Mouse (Mus musculus) thymus, postnatal 10 days (tissue): ENCODE measurements around the gene Gm39566.
"Not testable (repeated sequence)": the region's sequence is repeated elsewhere in the genome, so short reads cannot be mapped to it uniquely, and the experiment has no call there.

Source experiments
- DNase-seq, 2 experiments: peaks; one replicate each; pipeline ENCODE4 v3.0.0; 2021; ENCODE audit warnings: low spot score in 2 of 2

Gene Gm39566

DNA sequence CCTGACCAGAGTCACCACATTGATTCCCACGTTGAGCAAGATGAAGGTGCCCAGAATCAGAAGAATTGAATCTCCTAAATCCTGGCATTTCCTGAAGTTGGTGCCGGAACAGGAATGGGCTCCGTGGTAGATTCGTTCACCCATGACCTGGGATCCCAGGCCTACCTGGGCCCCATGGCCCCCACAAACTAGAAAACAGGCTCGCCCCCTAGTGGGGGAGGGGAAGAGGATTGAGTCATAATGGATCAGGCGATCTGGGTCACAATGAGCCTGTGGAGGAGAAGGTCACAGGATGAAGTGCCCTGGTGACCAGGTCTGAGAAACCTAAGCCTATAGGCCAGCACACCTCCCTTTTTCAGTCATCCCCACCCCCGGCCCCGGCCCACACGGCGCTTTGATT is at the start of gene Gm39566:
Gm39566 (minus strand) TSS at position 144 of the 400 bp plus-strand sequence.
- DNase-seq, result peak in 1 of 2 experiments; percentile 37

- no peak for DNase-seq
These were observed 49.2 kb upstream of the Gm39566 start for GRCm38 (mm10) chr11:69864138-69864860.

GRCm38 (mm10) chr11:69863729-69864128 is 48.6 kb upstream of the Gm39566 start:
- not testable (repeated sequence) for DNase-seq

GRCm38 (mm10) chr11:69858113-69858998 is 43.3 kb upstream of the Gm39566 start, which contains the start of gene Tnk1:
Tnk1 (minus strand) TSS chr11:69858730.
- DNase-seq, result no peak

DNA sequence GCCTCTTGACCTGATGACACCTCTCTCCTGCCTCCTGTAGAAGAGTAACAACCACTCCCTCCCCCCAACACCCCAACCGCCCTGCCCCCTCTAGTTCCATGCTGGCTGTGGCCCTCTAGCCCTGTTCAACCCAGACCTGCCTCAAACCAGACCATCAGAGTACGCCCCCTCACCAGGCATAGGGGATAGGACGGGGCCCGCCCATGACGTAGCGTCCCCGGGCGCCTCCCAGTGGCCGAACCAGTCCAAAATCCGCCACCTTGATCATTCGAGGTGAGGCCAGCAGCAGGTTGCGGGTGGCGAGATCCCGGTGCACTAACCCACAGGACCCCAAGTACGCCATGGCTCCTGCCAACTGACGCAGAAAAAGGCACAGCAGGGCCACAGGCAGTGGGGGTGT is 40.2 kb upstream of the Gm39566 start:
- DNase-seq, result peak in 1 of 2 experiments; percentile 74

- DNase-seq, result no peak
These were observed 39.6 kb upstream of the Gm39566 start for GRCm38 (mm10) chr11:69854680-69855079.

- no peak for DNase-seq
These were observed 38.9 kb upstream of the Gm39566 start for GRCm38 (mm10) chr11:69853994-69854393.

- DNase-seq, result peak; percentile 56 to 60
These were observed 35.7 kb upstream of the Gm39566 start for GRCm38 (mm10) chr11:69850754-69851153.

- DNase-seq, result no peak
These were observed 34.8 kb upstream of the Gm39566 start for GRCm38 (mm10) chr11:69849884-69850283.

GRCm38 (mm10) chr11:69849128-69849527 is 34.0 kb upstream of the Gm39566 start:
- no peak for DNase-seq

GRCm38 (mm10) chr11:69848021-69848420 is 32.9 kb upstream of the Gm39566 start:
- DNase-seq, result no peak

GRCm38 (mm10) chr11:69846738-69847688 is 31.9 kb upstream of the Gm39566 start:
- no peak for DNase-seq

- DNase-seq, result peak; percentile 88 to 92
These were observed 31.1 kb upstream of the Gm39566 start, which contains the start of gene Plscr3 for GRCm38 (mm10) chr11:69846198-69846680. Plscr3 (plus strand) TSS chr11:69846376.

GRCm38 (mm10) chr11:69838714-69839104 is 23.6 kb upstream of the Gm39566 start:
- DNase-seq, result no peak

DNA sequence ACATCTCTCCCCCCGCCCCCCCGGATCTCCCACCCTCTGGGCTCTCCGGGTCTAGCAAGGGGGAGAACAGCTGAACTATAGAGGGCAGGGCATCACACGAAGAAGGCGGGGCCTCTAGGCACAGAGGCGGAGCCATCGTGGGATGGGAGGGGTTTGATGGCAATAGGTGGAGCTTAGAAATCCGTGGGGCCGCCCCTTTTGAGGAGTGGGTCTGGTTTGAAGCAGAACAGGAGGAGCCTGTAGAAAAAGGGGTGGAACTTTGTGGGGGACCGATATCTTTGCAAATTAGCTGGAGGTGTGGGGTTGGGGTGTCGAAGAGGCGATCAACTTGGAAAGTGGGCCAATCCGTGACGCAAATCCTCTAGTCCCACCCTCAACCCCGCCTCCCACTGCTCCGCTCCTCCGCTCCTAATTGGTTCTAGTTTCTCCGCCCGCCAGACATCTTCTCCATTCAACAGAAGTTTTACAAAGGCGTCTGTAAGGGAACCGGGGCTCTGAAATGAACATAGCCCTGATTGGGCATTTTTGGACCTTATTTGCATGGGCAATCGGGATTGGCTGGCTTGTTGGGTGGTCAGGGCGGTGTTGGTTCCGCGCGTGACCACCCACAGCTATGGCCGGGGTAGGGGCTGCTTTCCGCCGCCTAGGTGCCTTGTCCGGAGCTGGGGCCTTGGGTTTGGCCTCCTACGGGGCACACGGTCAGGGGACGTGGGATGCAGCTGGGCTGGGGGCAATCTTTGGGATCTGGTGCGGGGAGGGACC is 23.0 kb upstream of the Gm39566 start, which contains the start of gene Tmem256:
Tmem256 (plus strand) TSS at position 563 of the 762 bp plus-strand sequence.
- DNase-seq, result peak; percentile 87 to 89

DNA sequence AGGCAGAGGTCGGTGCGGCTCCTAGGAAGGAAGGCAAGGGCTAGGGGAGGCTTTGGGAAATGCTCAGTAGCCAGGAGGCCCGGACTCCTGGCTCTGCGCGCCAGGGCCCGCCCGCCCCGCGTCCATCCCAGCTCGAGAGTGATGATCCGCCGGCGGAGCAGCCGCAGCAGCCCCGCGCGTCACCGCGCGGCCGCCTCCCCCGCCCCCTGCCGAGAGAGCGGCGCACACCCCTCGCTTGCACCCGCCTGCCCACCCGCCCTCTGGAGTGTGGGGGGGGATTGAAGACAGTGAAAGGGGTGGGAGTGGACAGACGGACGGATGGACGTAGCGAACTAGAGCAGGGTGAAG is 22.5 kb upstream of the Gm39566 start, which contains the start of gene Nlgn2:
Nlgn2 (minus strand) TSS at position 181 of the 348 bp plus-strand sequence.
- DNase-seq, result no peak

GRCm38 (mm10) chr11:69836703-69837576 is 21.8 kb upstream of the Gm39566 start:
- DNase-seq, result no peak

- no peak for DNase-seq
These were observed 20.9 kb upstream of the Gm39566 start for GRCm38 (mm10) chr11:69835966-69836335.

DNA sequence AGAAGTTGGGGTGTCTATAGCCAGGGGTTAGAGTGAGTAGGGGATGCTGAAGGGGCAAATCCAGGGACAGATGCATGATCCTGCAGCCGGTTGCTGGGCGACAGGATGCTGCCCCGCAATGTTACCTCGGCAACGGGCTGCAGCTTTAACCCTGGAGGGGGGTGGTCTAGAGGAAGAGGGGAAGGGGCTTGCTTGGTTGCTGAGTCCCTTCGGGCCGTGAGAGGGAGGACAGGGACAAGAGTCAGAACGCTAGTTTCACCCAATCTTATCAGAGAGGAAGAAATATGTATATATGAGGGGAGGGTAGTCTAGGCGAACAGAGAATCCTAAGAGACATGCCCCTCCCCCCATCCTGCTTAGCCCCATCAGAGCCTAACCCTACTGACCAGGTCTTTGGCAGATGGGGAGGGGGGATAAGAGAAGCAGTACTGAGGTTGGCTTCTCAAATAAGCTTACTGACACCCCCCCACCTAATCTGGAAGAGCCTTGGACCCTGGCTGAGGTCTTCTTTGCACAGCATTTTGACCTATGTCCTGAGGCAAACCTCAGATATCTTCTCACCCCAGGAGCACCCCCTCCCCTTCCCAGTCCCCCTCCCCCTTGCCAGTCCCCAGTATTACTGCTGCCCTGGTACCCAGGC is 20.3 kb upstream of the Gm39566 start:
- DNase-seq, result no peak
